In genomic region chr3:103789096-103789495, GRCm38 (mm10) we compare ENCODE assay signal across 9 mouse cellular contexts. TPM values are rescaled to one million over a fixed set of nuclear protein-coding genes. Genes with fewer than 3 reads are reported as not detected.
DNase-seq lines count a peak whose midpoint lies in the region; ATAC-seq and TF ChIP-seq lines count a peak whose summit lies in the region.
"Had no signal": no experiment of that assay in that cellular context is flagged by ENCODE, and none has a peak within 500 bp of the region (broad histone marks: within the 10 kb centered on the region; RNA-seq: fewer than 3 reads in every experiment).

No protein-coding gene starts in this region.

- H3K27ac ChIP-seq in heart, postnatal 0 days (ENCODE audit: low read depth), result peak overlapping the region; percentile 15; the same call in 1 of the 2 replicates
- no peak overlapping the region for H3K27ac ChIP-seq in ES-Bruce4 (ENCODE audit: insufficient read depth, low read length)
- H3K27ac ChIP-seq in forebrain, embryonic 14.5 days (ENCODE audit: low read depth, low read length), result no peak overlapping the region
- H3K27ac ChIP-seq in liver, embryonic 16.5 days (ENCODE audit: low read length), result peak overlapping the region; percentile 96

- H3K27me3 ChIP-seq in heart, postnatal 0 days (ENCODE audit: control insufficient read depth, insufficient read depth, low read length), result no peaks in the 10 kb centered on the region
- no peaks in the 10 kb centered on the region for H3K27me3 ChIP-seq in ES-Bruce4 (ENCODE audit: control insufficient read depth, insufficient read depth, low read length, poor library complexity, severe bottlenecking)
- no peaks in the 10 kb centered on the region for H3K27me3 ChIP-seq in forebrain, embryonic 14.5 days (replicated peaks; ENCODE audit: control insufficient read depth, insufficient read depth, low read length)
- H3K27me3 ChIP-seq in liver, embryonic 16.5 days (ENCODE audit: control insufficient read depth, insufficient read depth, low read depth, low read length), result no peaks in the 10 kb centered on the region

- no peak for DNase-seq in heart, postnatal 0 days (ENCODE audit: low spot score)
- DNase-seq in heart, postnatal 36 days, result no peak
- no peak for DNase-seq in forebrain, embryonic 14.5 days (ENCODE audit: low spot score)
- DNase-seq in urinary bladder, postnatal 14 days (ENCODE audit: low spot score), result no peak
- no peak for DNase-seq in gastrocnemius, postnatal 10 days
- DNase-seq in cerebellum, postnatal 14 days, result no peak
- DNase-seq: cerebellum, adult 9-10 months had no signal

- TF ChIP-seq CTCF in heart, postnatal 0 days (IDR thresholded peaks at IDR 0.05; ENCODE audit: low read depth), result no peak
- no peak for TF ChIP-seq CTCF in ES-Bruce4 (IDR thresholded peaks at IDR 0.05; ENCODE audit: low read depth, low read length)

- H3K4me3 ChIP-seq in heart, postnatal 0 days (ENCODE audit: low read depth, low read length), result peak overlapping the region; percentile 97
- no peak overlapping the region for H3K4me3 ChIP-seq in ES-Bruce4 (ENCODE audit: low read depth, low read length)
- no peak overlapping the region for H3K4me3 ChIP-seq in forebrain, embryonic 14.5 days (ENCODE audit: low read depth, low read length)
- H3K4me3 ChIP-seq in liver, embryonic 16.5 days (ENCODE audit: low read depth, low read length), result peak overlapping the region; percentile 98

- 72% methylated on average over 7 of the region's 7 CpGs for WGBS in heart, postnatal 0 days
- WGBS in forebrain, embryonic 14.5 days, result 83% methylated on average over 7 of the region's 7 CpGs
- WGBS in liver, embryonic 16.5 days (ENCODE audit: insufficient replicate concordance), result 69% methylated on average over 7 of the region's 7 CpGs

- H3K4me1 ChIP-seq in heart, postnatal 0 days (ENCODE audit: control insufficient read depth, insufficient read depth), result peaks cover 31% of the 10 kb centered on the region
- peaks cover 1% of the 10 kb centered on the region for H3K4me1 ChIP-seq in ES-Bruce4 (ENCODE audit: control insufficient read depth, insufficient read depth, low read length)
- peaks cover 17% of the 10 kb centered on the region for H3K4me1 ChIP-seq in forebrain, embryonic 14.5 days (ENCODE audit: control insufficient read depth, insufficient read depth, low read length)
- peaks cover 67% of the 10 kb centered on the region for H3K4me1 ChIP-seq in liver, embryonic 16.5 days (ENCODE audit: control insufficient read depth, low read depth, low read length)

- intact Hi-C loops in heart, postnatal 36 days (cut with DNase I), result no loop called here

- 0 out of 2 replicates have a peak overlapping the region, but pooled peaks have one; percentile 97 for H3K9ac ChIP-seq in heart, postnatal 0 days (replicated peaks; ENCODE audit: low read depth, low read length)
- 0 out of 2 replicates have a peak overlapping the region, but pooled peaks have one; percentile 36 for H3K9ac ChIP-seq in ES-Bruce4 (ENCODE audit: low read depth, poor library complexity, severe bottlenecking)
- H3K9ac ChIP-seq in forebrain, embryonic 14.5 days (ENCODE audit: low read length), result no peak overlapping the region
- H3K9ac ChIP-seq in liver, embryonic 16.5 days (ENCODE audit: low read depth, low read length), result peak overlapping the region; percentile 100

- TF ChIP-seq POLR2A in ES-Bruce4 (IDR thresholded peaks at IDR 0.05; ENCODE audit: insufficient read depth, low read length), result no peak

- no peak for TF ChIP-seq EP300 in heart, postnatal 0 days (IDR thresholded peaks at IDR 0.05; ENCODE audit: low read depth)
- TF ChIP-seq EP300 in ES-Bruce4 (IDR thresholded peaks at IDR 0.05; ENCODE audit: insufficient read depth, low read depth, low read length), result no peak

- peak overlapping the region; percentile 83 for H3K4me2 ChIP-seq in heart, postnatal 0 days (ENCODE audit: low read depth, low read length)
- H3K4me2 ChIP-seq in forebrain, embryonic 14.5 days (ENCODE audit: low read length), result peak overlapping the region; percentile 87
- H3K4me2 ChIP-seq in liver, embryonic 16.5 days (ENCODE audit: low read depth, low read length), result peak overlapping the region; percentile 81

- no peak for ATAC-seq in heart, postnatal 0 days (ENCODE audit: insufficient read depth, low read depth)
- ATAC-seq in forebrain, embryonic 14.5 days, result no peak
- no peak for ATAC-seq in liver, embryonic 16.5 days (ENCODE audit: low read depth)

- no peaks in the 10 kb centered on the region for H3K36me3 ChIP-seq in heart, postnatal 0 days (replicated peaks; ENCODE audit: control insufficient read depth, insufficient read depth, low read length)
- H3K36me3 ChIP-seq in ES-Bruce4 (ENCODE audit: control insufficient read depth, insufficient read depth, low read length, poor library complexity, severe bottlenecking), result no peaks in the 10 kb centered on the region
- H3K36me3 ChIP-seq in forebrain, embryonic 14.5 days (ENCODE audit: control insufficient read depth, insufficient read depth, low read length), result no peaks in the 10 kb centered on the region
- peaks cover 2% of the 10 kb centered on the region; the same call in 1 of the 2 replicates for H3K36me3 ChIP-seq in liver, embryonic 16.5 days (ENCODE audit: control insufficient read depth, insufficient read depth)

- no peaks in the 10 kb centered on the region for H3K9me3 ChIP-seq in heart, postnatal 0 days (replicated peaks; ENCODE audit: control insufficient read depth, low read length)
- no peaks in the 10 kb centered on the region for H3K9me3 ChIP-seq in ES-Bruce4 (replicated peaks; ENCODE audit: control insufficient read depth, insufficient read depth, low read length, poor library complexity, severe bottlenecking)
- H3K9me3 ChIP-seq in forebrain, embryonic 14.5 days (replicated peaks; ENCODE audit: control insufficient read depth, low read length), result no peaks in the 10 kb centered on the region
- H3K9me3 ChIP-seq in liver, embryonic 16.5 days (replicated peaks; ENCODE audit: control insufficient read depth, low read length), result no peaks in the 10 kb centered on the region

RNA-seq across cellular contexts. Expression of gene Hipk1, which starts 2.3 kb away (rescaled TPM):
- 56.9 and 61.1 TPM in 2 replicates for total RNA-seq in heart, postnatal 0 days (2014; rRNA removed; ENCODE audit: low replicate concordance)
- 6.1 and 7.0 TPM in 2 replicates for polyA plus RNA-seq in heart, postnatal 0 days (2015; fragmentation: Nextera tagmentation; extraction: Ambion mirVana)
- total RNA-seq in heart, postnatal 36 days (2021), result 100 to 1,000 TPM; 100 to 114 TPM
- 52.3 and 55.9 TPM in 2 replicates for polyA plus RNA-seq in ES-Bruce4 (2011; ENCODE audit: insufficient read depth, insufficient read length, low read depth, missing spikeins)
- polyA plus RNA-seq in forebrain, embryonic 14.5 days (2014; fragmentation: Nextera tagmentation; extraction: Ambion mirVana), result 15.5 and 16.2 TPM in 2 replicates
- 15.3 and 16.4 TPM in 2 replicates for polyA plus RNA-seq in liver, embryonic 16.5 days (2015; fragmentation: Nextera tagmentation; extraction: Ambion mirVana)
- total RNA-seq in gastrocnemius, postnatal 10 days (2021), result 10 to 100 TPM; 52.1 to 59.8 TPM

RNA-seq across cellular contexts. Expression of gene Dclre1b, which starts 20.1 kb away (rescaled TPM):
- total RNA-seq in heart, postnatal 0 days (2014; rRNA removed; ENCODE audit: low replicate concordance), result 3.5 and 3.9 TPM in 2 replicates
- polyA plus RNA-seq in heart, postnatal 0 days (2015; fragmentation: Nextera tagmentation; extraction: Ambion mirVana), result 13.5 and 14.2 TPM in 2 replicates
- 1 to 10 TPM; 6.5 to 9.2 TPM for total RNA-seq in heart, postnatal 36 days (2021)
- 9.3 and 10.9 TPM in 2 replicates for polyA plus RNA-seq in ES-Bruce4 (2011; ENCODE audit: insufficient read depth, insufficient read length, low read depth, missing spikeins)
- 28.0 and 30.6 TPM in 2 replicates for polyA plus RNA-seq in forebrain, embryonic 14.5 days (2014; fragmentation: Nextera tagmentation; extraction: Ambion mirVana)
- polyA plus RNA-seq in liver, embryonic 16.5 days (2015; fragmentation: Nextera tagmentation; extraction: Ambion mirVana), result 24.1 and 28.5 TPM in 2 replicates
- total RNA-seq in gastrocnemius, postnatal 10 days (2021), result 1 to 10 TPM; 5.6 to 6.5 TPM

RNA-seq across cellular contexts. Expression of gene Ap4b1, which starts 20.2 kb away (rescaled TPM):
- 14.5 and 38.1 TPM in 2 replicates for total RNA-seq in heart, postnatal 0 days (2014; rRNA removed; ENCODE audit: low replicate concordance)
- 14.5 and 14.9 TPM in 2 replicates for polyA plus RNA-seq in heart, postnatal 0 days (2015; fragmentation: Nextera tagmentation; extraction: Ambion mirVana)
- 10 to 100 TPM; 12.4 to 14.0 TPM for total RNA-seq in heart, postnatal 36 days (2021)
- 14.6 and 15.6 TPM in 2 replicates for polyA plus RNA-seq in ES-Bruce4 (2011; ENCODE audit: insufficient read depth, insufficient read length, low read depth, missing spikeins)
- 25.9 and 26.7 TPM in 2 replicates for polyA plus RNA-seq in forebrain, embryonic 14.5 days (2014; fragmentation: Nextera tagmentation; extraction: Ambion mirVana)
- polyA plus RNA-seq in liver, embryonic 16.5 days (2015; fragmentation: Nextera tagmentation; extraction: Ambion mirVana), result 15.2 and 15.9 TPM in 2 replicates
- 10 to 100 TPM in 1 of 2 experiments, 1 to 10 TPM in 1; 9.8 to 13.5 TPM for total RNA-seq in gastrocnemius, postnatal 10 days (2021)

RNA-seq across cellular contexts. Expression of gene Gm43064, which starts 20.3 kb away (rescaled TPM):
- 0.50 TPM in 1 of 2 replicates, not detected in the other for total RNA-seq in heart, postnatal 0 days (2014; rRNA removed; ENCODE audit: low replicate concordance)
- polyA plus RNA-seq in heart, postnatal 0 days (2015; fragmentation: Nextera tagmentation; extraction: Ambion mirVana), result 0.37 TPM in 1 of 2 replicates, not detected in the other
- not detected for total RNA-seq in heart, postnatal 36 days (2021)
- polyA plus RNA-seq in ES-Bruce4 (2011; ENCODE audit: insufficient read depth, insufficient read length, low read depth, missing spikeins), result not detected in 2 replicates
- polyA plus RNA-seq in forebrain, embryonic 14.5 days (2014; fragmentation: Nextera tagmentation; extraction: Ambion mirVana), result 0.18 TPM in 1 of 2 replicates, not detected in the other
- 0.70 and 1.1 TPM in 2 replicates for polyA plus RNA-seq in liver, embryonic 16.5 days (2015; fragmentation: Nextera tagmentation; extraction: Ambion mirVana)
- not detected for total RNA-seq in gastrocnemius, postnatal 10 days (2021)

RNA-seq across cellular contexts. Expression of gene Bcl2l15, which starts 43.3 kb away (rescaled TPM):
- total RNA-seq in heart, postnatal 0 days (2014; rRNA removed; ENCODE audit: low replicate concordance), result not detected in 2 replicates
- polyA plus RNA-seq in heart, postnatal 0 days (2015; fragmentation: Nextera tagmentation; extraction: Ambion mirVana), result 0.15 and 0.25 TPM in 2 replicates
- total RNA-seq in heart, postnatal 36 days (2021), result not detected
- polyA plus RNA-seq in ES-Bruce4 (2011; ENCODE audit: insufficient read depth, insufficient read length, low read depth, missing spikeins), result 0.91 TPM in 1 of 2 replicates, not detected in the other
- polyA plus RNA-seq in forebrain, embryonic 14.5 days (2014; fragmentation: Nextera tagmentation; extraction: Ambion mirVana), result not detected in 2 replicates
- polyA plus RNA-seq in liver, embryonic 16.5 days (2015; fragmentation: Nextera tagmentation; extraction: Ambion mirVana), result 1.5 and 1.7 TPM in 2 replicates
- under 1 TPM; 0.49 to 0.70 TPM for total RNA-seq in gastrocnemius, postnatal 10 days (2021)

Comparison
In these comparisons a context has a peak if more than half of its experiments do, and no peak if none do; other contexts are left out.
1. H3K27ac ChIP-seq: peak in heart, postnatal 0 days (single experiment) and liver, embryonic 16.5 days (single experiment); none in ES-Bruce4 (single experiment) and forebrain, embryonic 14.5 days (single experiment).
2. H3K4me3 ChIP-seq: peak in heart, postnatal 0 days (single experiment) and liver, embryonic 16.5 days (single experiment); none in ES-Bruce4 (single experiment) and forebrain, embryonic 14.5 days (single experiment).
3. Peak in every context shown above with its lines, with median percentiles within 50 percentile points of each other: H3K4me2 ChIP-seq.